Mouse (Mus musculus) G1E-ER4 (cell line): Measurements from ENCODE around the gene Fbxo6. TPM values are rescaled to one million over a fixed set of nuclear protein-coding genes. Genes with fewer than 3 reads are reported as not detected.

Source experiments
- GATA1 ChIP-seq: IDR thresholded peaks from one replicate; pipeline ENCODE4 v1.8.0; 2012; ENCODE audit warnings: low read length, inconsistent platforms
- polyA plus RNA-seq: library from polyadenylated mRNA; stranded (reverse); fragments of >175 nt; gene quantifications from 2 replicates; pipeline ENCODE4 v1.2.3, GENCODE M21; 2012

Fbxo6 gene
- polyA plus RNA-seq, 1 experiment = 76.1 TPM

- TF ChIP-seq GATA1 = no peak
Measured at GRCm38 (mm10) chr4:148165551-148165950, 13.6 kb upstream of the Fbxo6 start.

GRCm38 (mm10) chr4:148164461-148164860 lies 12.5 kb upstream of the Fbxo6 start:
- no peak for TF ChIP-seq GATA1

DNA sequence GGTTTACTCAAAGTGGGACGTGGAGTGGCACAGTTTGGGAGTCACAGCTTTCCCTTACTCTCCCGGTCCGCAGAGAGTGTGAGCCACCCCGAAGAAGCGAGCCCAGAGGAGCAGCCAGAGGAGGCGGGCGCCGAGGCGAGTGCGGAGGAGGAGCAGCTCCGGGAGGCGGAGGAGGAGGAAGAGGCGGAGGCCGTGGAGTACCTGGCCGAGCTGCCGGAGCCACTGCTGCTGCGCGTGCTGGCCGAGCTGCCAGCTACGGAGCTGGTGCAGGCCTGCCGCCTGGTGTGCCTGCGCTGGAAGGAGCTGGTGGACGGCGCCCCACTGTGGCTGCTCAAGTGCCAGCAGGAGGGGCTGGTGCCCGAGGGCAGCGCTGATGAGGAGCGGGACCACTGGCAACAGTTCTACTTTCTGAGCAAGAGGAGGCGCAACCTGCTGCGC lies 12.1 kb upstream of the Fbxo6 start:
- TF ChIP-seq GATA1 = no peak

GRCm38 (mm10) chr4:148160436-148161390 lies 8.8 kb upstream of the Fbxo6 start, which contains the start of the genes Fbxo44 and Fbxo2:
Gene Fbxo44, minus strand, starts transcription at chr4:148160482.
Gene Fbxo2, plus strand, starts transcription at chr4:148160621.
- TF ChIP-seq GATA1 = no peak

- no peak for TF ChIP-seq GATA1
Measured at GRCm38 (mm10) chr4:148159544-148160435, 7.8 kb upstream of the Fbxo6 start.

- no peak for TF ChIP-seq GATA1
Measured at GRCm38 (mm10) chr4:148158436-148159348, 6.8 kb upstream of the Fbxo6 start.

GRCm38 (mm10) chr4:148154982-148155381 lies 3.0 kb upstream of the Fbxo6 start:
- no peak for TF ChIP-seq GATA1

DNA sequence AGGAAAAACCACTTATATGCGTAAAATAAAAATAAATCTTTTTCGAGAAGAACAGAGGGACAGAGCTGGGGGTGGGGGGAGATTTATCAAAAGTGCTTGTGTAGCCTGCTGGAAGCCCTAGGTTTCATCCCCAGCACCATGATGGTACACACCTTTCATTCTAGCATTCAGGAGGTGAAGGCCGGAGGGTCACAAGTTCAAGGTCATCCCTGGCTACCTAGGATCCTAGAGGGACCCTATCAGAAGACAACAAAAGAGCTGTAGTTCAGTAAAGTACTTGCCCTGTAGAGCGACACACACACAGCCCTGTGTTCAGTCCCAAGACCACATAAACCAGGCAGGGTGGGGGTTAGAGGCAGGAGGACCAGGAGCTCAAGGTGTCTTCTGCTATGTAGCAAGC lies 2.1 kb upstream of the Fbxo6 start:
- no peak for TF ChIP-seq GATA1

DNA sequence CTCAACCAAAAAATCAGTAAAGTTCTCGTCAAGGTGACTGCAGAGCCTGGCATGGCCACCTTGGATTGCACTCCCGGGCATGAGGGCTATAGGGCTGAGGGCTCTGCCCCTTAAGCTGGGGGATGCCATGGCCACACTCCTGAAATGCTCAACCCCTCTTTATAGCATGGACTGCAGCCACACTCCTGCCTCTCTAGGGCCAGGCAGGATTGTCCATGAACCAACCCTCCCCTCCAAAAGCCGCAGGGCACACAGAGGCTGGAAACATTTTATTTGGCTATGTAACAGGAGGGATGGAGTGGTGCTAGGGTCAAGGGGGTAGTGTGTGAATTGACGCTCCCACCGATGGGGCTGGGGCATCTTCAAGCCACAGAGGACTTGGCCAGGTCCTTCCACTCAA lies 607 bp upstream of the Fbxo6 start:
- no peak for TF ChIP-seq GATA1

DNA sequence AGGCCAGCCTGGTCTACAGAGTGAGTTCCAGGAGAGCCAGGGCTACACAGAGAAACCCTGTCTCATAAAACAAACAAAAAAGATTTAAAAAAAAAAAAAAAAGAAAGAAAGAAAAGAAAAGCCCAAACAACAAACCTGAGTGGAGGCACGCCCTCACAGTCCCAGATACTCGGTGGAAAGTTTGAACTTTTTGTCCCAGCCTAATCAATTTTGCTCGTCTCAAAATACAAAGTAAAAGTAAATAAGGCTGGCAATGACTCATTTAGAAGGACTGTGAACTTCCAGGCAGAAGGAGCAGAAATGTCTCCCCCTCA lies 1.0 kb downstream of the Fbxo6 start:
- TF ChIP-seq GATA1 = no peak

- TF ChIP-seq GATA1 = no peak
Measured at GRCm38 (mm10) chr4:148150242-148150641, 1.7 kb downstream of the Fbxo6 start.

DNA sequence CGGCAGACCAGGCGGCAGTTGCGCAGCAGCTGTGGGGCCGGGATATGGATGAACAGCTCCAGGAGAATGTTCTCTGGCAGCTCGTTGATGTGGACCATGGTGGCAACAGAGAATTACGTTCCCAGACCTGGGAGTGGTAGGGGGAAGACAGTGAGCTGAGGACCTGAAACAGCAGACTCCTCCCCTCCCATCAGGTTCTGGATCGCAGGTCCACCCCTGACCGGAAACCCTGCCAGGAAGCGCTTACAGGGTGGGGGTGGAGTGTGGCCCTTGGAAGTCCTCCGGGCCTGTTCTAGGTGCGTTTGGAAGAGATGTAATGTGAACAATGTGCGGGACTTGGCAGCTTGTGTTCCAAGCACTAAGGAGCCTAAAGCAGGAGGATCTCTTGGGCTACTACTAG lies 2.4 kb downstream of the Fbxo6 start:
- no peak for TF ChIP-seq GATA1

DNA sequence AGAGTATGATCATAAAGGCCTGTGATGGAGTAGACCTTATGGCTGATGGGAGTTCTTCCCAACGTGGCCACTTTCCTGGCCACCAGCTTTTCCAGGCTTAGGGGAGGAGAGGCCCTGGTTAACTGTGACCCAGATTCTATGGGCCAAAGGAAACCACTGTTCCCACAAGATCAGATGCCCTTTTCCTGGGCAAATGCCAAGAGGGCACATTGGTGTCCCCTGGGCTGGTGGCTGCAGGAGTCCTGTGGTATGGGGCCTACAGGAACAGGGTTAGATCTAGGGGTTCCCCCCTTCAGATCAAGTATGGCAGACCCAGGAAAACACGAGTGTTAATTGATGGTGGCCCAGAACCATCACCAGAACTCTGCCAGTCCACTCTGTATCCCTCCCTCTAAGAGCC lies 4.2 kb downstream of the Fbxo6 start:
- no peak for TF ChIP-seq GATA1

DNA sequence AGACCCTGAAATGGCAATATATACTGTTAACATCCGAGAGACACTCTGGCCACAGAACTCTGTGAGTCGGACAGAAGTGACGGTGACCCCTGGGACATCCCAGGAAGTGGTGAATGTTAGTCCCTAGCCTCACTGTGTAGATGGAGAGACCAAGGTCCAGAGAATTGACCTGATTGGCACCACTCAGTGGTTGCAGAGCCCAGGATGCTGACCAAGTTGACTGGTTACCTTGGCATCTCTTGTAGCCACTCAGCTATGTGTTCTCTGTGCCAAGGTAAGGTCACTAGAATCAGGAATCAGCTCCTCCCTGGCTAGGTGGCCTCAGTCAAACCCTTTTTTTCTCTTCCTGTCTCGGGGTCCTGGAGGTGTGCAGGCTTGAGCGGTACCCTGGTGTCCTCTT lies 8.2 kb downstream of the Fbxo6 start:
- no peak for TF ChIP-seq GATA1

DNA sequence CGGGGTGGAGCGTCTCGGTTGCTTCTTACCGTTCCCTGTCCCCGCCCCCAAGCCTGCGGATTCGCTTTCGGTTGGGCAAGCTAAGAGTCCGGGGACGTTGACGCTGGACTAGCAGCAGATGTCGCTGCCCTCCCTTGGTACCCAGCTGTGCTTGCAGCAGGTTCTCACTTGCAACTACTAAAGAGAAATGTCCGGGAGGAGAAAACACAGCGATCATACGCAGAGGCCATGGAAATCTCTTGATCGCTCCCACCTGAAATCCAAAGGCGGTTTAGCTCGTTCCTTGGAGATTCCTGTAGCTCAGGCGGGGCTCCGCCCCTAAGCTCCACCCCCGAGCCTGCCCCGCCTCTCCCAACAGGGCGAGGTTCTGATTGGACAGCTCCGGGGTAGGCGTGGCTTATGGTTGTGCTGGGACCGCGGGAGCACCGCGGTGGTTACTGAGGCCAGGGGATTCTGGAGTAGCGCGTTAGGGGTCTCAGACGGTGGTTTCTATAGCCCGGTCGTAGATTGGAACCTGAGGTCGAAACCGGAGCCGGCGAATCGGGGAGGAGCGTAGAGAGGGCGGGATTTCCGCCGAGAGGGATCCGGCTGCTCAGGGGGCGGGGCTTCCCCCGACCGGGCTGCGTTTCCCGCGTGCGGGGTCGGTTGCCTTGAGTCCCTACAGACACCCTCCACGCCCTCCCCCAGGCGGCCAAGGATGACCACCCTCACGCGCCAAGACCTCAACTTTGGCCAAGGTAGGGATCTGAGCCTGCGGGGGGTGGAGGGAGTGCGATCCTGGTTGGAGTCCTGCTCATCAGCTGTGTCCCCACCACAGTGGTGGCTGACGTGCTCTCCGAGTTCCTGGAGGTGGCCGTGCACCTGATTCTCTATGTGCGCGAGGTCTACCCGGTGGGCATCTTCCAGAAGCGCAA lies 11.6 kb downstream of the Fbxo6 start:
- TF ChIP-seq GATA1 = no peak
